17 mouse cellular contexts compared by ENCODE assay signal in the genomic region with DNA sequence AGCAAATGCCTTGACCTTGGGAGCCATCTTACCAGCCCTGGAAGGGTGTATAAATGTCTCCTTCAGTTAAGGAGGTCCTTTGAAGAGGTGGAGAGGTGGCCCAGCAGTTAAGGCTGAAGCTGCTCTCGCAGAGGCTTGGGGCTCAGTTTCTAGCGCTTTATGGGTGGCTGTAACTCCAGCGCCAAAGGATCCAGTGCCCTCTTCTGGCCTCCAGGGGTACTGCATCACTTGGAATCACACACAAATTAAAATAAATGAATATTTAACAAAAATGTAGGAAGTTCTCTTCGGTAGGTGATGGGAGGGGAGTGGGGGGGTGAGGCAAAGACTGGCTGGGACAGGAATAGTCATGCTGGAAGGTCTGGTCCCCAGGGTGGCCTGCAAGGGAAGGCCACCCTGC. TPM values are rescaled to one million over a fixed set of nuclear protein-coding genes. Genes with fewer than 3 reads are reported as not detected.
DNase-seq lines count a peak whose midpoint lies in the region; ATAC-seq and TF ChIP-seq lines count a peak whose summit lies in the region.
"Had no signal": no experiment of that assay in that cellular context is flagged by ENCODE, and none has a peak within 500 bp of the region (broad histone marks: within the 10 kb centered on the region; RNA-seq: fewer than 3 reads in every experiment).

No protein-coding gene starts in this region.

- no peaks in the 10 kb centered on the region for H3K27me3 ChIP-seq in forebrain, postnatal 0 days (ENCODE audit: insufficient read depth, low read length)
- no peaks in the 10 kb centered on the region for H3K27me3 ChIP-seq in forebrain, embryonic 12.5 days
- no peaks in the 10 kb centered on the region for H3K27me3 ChIP-seq in liver, adult 2 months (ENCODE audit: control insufficient read depth, insufficient read depth, low read length)
- H3K27me3 ChIP-seq in liver, embryonic 12.5 days (replicated peaks) = no peaks in the 10 kb centered on the region
- H3K27me3 ChIP-seq: embryonic facial prominence, embryonic 13.5 days; lung, embryonic 15.5 days had no signal

- peaks cover 58% of the 10 kb centered on the region for H3K36me3 ChIP-seq in forebrain, postnatal 0 days (ENCODE audit: insufficient read depth)
- peaks cover 61% of the 10 kb centered on the region for H3K36me3 ChIP-seq in forebrain, embryonic 12.5 days (replicated peaks)
- H3K36me3 ChIP-seq in liver, adult 2 months (ENCODE audit: control insufficient read depth, insufficient read depth, low read length) = peaks cover 8% of the 10 kb centered on the region
- H3K36me3 ChIP-seq in liver, embryonic 12.5 days = peaks cover 62% of the 10 kb centered on the region

- no peak overlapping the region for H3K4me2 ChIP-seq in forebrain, postnatal 0 days (ENCODE audit: low read depth)
- H3K4me2 ChIP-seq in forebrain, embryonic 12.5 days = no peak overlapping the region
- no peak overlapping the region for H3K4me2 ChIP-seq in liver, embryonic 12.5 days
- H3K4me2 ChIP-seq: embryonic facial prominence, embryonic 13.5 days; lung, embryonic 15.5 days had no signal

- WGBS in forebrain, postnatal 0 days = 84% methylated on average over 4 of the region's 4 CpGs
- 84% methylated on average over 4 of the region's 4 CpGs for WGBS in forebrain, embryonic 12.5 days
- WGBS in liver, adult 2 months = 80% methylated on average over 4 of the region's 4 CpGs
- WGBS in liver, embryonic 12.5 days (ENCODE audit: insufficient replicate concordance) = 74% methylated on average over 4 of the region's 4 CpGs

- H3K79me2 ChIP-seq in liver, adult 2 months (ENCODE audit: control insufficient read depth, insufficient read depth, low read length) = peaks cover 9% of the 10 kb centered on the region; the same call in 1 of the 2 replicates

- H3K4me3 ChIP-seq in forebrain, postnatal 0 days (ENCODE audit: low read depth, low read length) = no peak overlapping the region
- no peak overlapping the region for H3K4me3 ChIP-seq in forebrain, embryonic 12.5 days (replicated peaks)
- H3K4me3 ChIP-seq in liver, adult 2 months (ENCODE audit: insufficient read depth, low read depth, low read length) = no peak overlapping the region
- no peak overlapping the region for H3K4me3 ChIP-seq in liver, embryonic 12.5 days
- H3K4me3 ChIP-seq: embryonic facial prominence, embryonic 13.5 days; forebrain, embryonic 10.5 days; lung, embryonic 15.5 days had no signal

- no peak for DNase-seq in forebrain, postnatal 0 days
- no peak for DNase-seq in liver, adult 2 months (ENCODE audit: extremely low read depth, low read depth, low spot score)
- DNase-seq in ES-CJ7 (ENCODE audit: low read depth, low spot score) = peak; percentile 48
- peak; percentile 35 for DNase-seq in naive thymus-derived CD4-positive, alpha-beta T cell, adult 2 months (ENCODE audit: low read depth)
- no peak for DNase-seq in c-Kit-positive CD71-positive TER-119-positive erythroid progenitor cells, embryonic 14.5 days (ENCODE audit: low spot score)
- no peak for DNase-seq in urinary bladder, adult 18-20 months (ENCODE audit: low spot score in 2 of 2)
- DNase-seq: heart, adult 11 months had no signal

- peak; percentile 51 for TF ChIP-seq CTCF in forebrain, postnatal 0 days (IDR thresholded peaks at IDR 0.05; ENCODE audit: low read depth)
- TF ChIP-seq CTCF in liver, adult 2 months (IDR thresholded peaks at IDR 0.05; ENCODE audit: low read depth, low read length) = peak; percentile 55

- no peak for TF ChIP-seq POLR2A in liver, adult 2 months (IDR thresholded peaks at IDR 0.05; ENCODE audit: extremely low read depth, insufficient read depth, low read length)

- H3K4me1 ChIP-seq in forebrain, postnatal 0 days (ENCODE audit: insufficient read depth) = no peaks in the 10 kb centered on the region
- H3K4me1 ChIP-seq in forebrain, embryonic 12.5 days = no peaks in the 10 kb centered on the region
- H3K4me1 ChIP-seq in liver, adult 2 months (ENCODE audit: control insufficient read depth, insufficient read depth, low read length) = peaks cover 14% of the 10 kb centered on the region
- peaks cover 10% of the 10 kb centered on the region; the same call in 1 of the 2 replicates for H3K4me1 ChIP-seq in liver, embryonic 12.5 days
- H3K4me1 ChIP-seq: embryonic facial prominence, embryonic 13.5 days; forebrain, embryonic 10.5 days; lung, embryonic 15.5 days had no signal

- H3K9ac ChIP-seq in forebrain, postnatal 0 days = no peak overlapping the region
- H3K9ac ChIP-seq in forebrain, embryonic 12.5 days = no peak overlapping the region
- H3K9ac ChIP-seq in liver, adult 2 months (ENCODE audit: low read depth, low read length) = no peak overlapping the region
- no peak overlapping the region for H3K9ac ChIP-seq in liver, embryonic 12.5 days
- H3K9ac ChIP-seq: embryonic facial prominence, embryonic 13.5 days; lung, embryonic 15.5 days had no signal

- no peak overlapping the region for H3K27ac ChIP-seq in forebrain, postnatal 0 days (ENCODE audit: low read depth, low read length)
- H3K27ac ChIP-seq in forebrain, embryonic 12.5 days = no peak overlapping the region
- H3K27ac ChIP-seq in liver, adult 2 months (replicated peaks; ENCODE audit: insufficient read depth, low read depth, low read length) = no peak overlapping the region
- no peak overlapping the region for H3K27ac ChIP-seq in liver, embryonic 12.5 days
- H3K27ac ChIP-seq: embryonic facial prominence, embryonic 13.5 days; forebrain, embryonic 10.5 days; lung, embryonic 15.5 days had no signal

- no peaks in the 10 kb centered on the region for H3K9me3 ChIP-seq in forebrain, postnatal 0 days (ENCODE audit: low read length)
- 0 out of 2 replicates have a peak, but pooled peaks cover 2% of the 10 kb centered on the region for H3K9me3 ChIP-seq in forebrain, embryonic 12.5 days
- peaks cover 4% of the 10 kb centered on the region; the same call in 1 of the 2 replicates for H3K9me3 ChIP-seq in liver, embryonic 12.5 days (replicated peaks)
- H3K9me3 ChIP-seq: lung, embryonic 15.5 days had no signal

- ATAC-seq in forebrain, postnatal 0 days = no peak
- ATAC-seq in forebrain, embryonic 12.5 days (ENCODE audit: low FRiP score) = no peak
- ATAC-seq in liver, embryonic 12.5 days = no peak
- ATAC-seq: hindbrain, embryonic 16.5 days had no signal

RNA-seq across cellular contexts. Expression of a gene that starts 15.6 kb away (rescaled TPM):
- total RNA-seq in forebrain, postnatal 0 days (2014; rRNA removed) = 91.9 and 120 TPM in 2 replicates
- polyA plus RNA-seq in forebrain, postnatal 0 days (2015; fragmentation: Nextera tagmentation; extraction: Ambion mirVana) = 69.9 and 75.4 TPM in 2 replicates
- 86.6 and 89.0 TPM in 2 replicates for polyA plus RNA-seq in forebrain, embryonic 12.5 days (2016; fragmentation: Nextera tagmentation; extraction: Ambion mirVana)
- total RNA-seq in liver, adult 2 months (2014; rRNA removed) = 25.3 and 29.7 TPM in 2 replicates
- polyA plus RNA-seq in liver, adult 2 months (2012; rRNA removed) = 140 and 154 TPM in 2 replicates
- 85.4 and 91.9 TPM in 2 replicates for polyA plus RNA-seq in liver, embryonic 12.5 days (2016; fragmentation: Nextera tagmentation; extraction: Ambion mirVana)

RNA-seq across cellular contexts. Expression of a gene that starts 19.5 kb away (rescaled TPM):
- total RNA-seq in forebrain, postnatal 0 days (2014; rRNA removed) = 21.0 and 26.7 TPM in 2 replicates
- polyA plus RNA-seq in forebrain, postnatal 0 days (2015; fragmentation: Nextera tagmentation; extraction: Ambion mirVana) = 5.9 and 7.6 TPM in 2 replicates
- 12.0 and 14.2 TPM in 2 replicates for polyA plus RNA-seq in forebrain, embryonic 12.5 days (2016; fragmentation: Nextera tagmentation; extraction: Ambion mirVana)
- 9.1 and 16.0 TPM in 2 replicates for total RNA-seq in liver, adult 2 months (2014; rRNA removed)
- 26.8 and 32.3 TPM in 2 replicates for polyA plus RNA-seq in liver, adult 2 months (2012; rRNA removed)
- 7.1 and 8.2 TPM in 2 replicates for polyA plus RNA-seq in liver, embryonic 12.5 days (2016; fragmentation: Nextera tagmentation; extraction: Ambion mirVana)

RNA-seq across cellular contexts. Expression of a gene that starts 25.3 kb away (rescaled TPM):
- 196 and 203 TPM in 2 replicates for total RNA-seq in forebrain, postnatal 0 days (2014; rRNA removed)
- 144 and 159 TPM in 2 replicates for polyA plus RNA-seq in forebrain, postnatal 0 days (2015; fragmentation: Nextera tagmentation; extraction: Ambion mirVana)
- polyA plus RNA-seq in forebrain, embryonic 12.5 days (2016; fragmentation: Nextera tagmentation; extraction: Ambion mirVana) = 51.8 and 52.4 TPM in 2 replicates
- total RNA-seq in liver, adult 2 months (2014; rRNA removed) = 3.2 and 3.3 TPM in 2 replicates
- polyA plus RNA-seq in liver, adult 2 months (2012; rRNA removed) = 12.5 and 14.5 TPM in 2 replicates
- 6.4 TPM in 2 replicates for polyA plus RNA-seq in liver, embryonic 12.5 days (2016; fragmentation: Nextera tagmentation; extraction: Ambion mirVana)

RNA-seq across cellular contexts. Expression of a gene that starts 34.8 kb away (rescaled TPM):
- total RNA-seq in forebrain, postnatal 0 days (2014; rRNA removed) = not detected in 2 replicates
- 0.50 TPM in 1 of 2 replicates, not detected in the other for polyA plus RNA-seq in forebrain, postnatal 0 days (2015; fragmentation: Nextera tagmentation; extraction: Ambion mirVana)
- 0.70 and 0.91 TPM in 2 replicates for polyA plus RNA-seq in forebrain, embryonic 12.5 days (2016; fragmentation: Nextera tagmentation; extraction: Ambion mirVana)
- total RNA-seq in liver, adult 2 months (2014; rRNA removed) = 0.27 and 0.28 TPM in 2 replicates
- polyA plus RNA-seq in liver, adult 2 months (2012; rRNA removed) = not detected in 2 replicates
- not detected in 2 replicates for polyA plus RNA-seq in liver, embryonic 12.5 days (2016; fragmentation: Nextera tagmentation; extraction: Ambion mirVana)
- total RNA-seq: heart, postnatal 10 days; layer of hippocampus, postnatal 10 days; left cerebral cortex, postnatal 36 days; megakaryocyte-erythroid progenitor cell, adult 5-6 weeks had no signal
- polyA plus RNA-seq: hindbrain, embryonic 16.5 days; lung, embryonic 15.5 days had no signal

RNA-seq across cellular contexts. Expression of a gene that starts 45.3 kb away (rescaled TPM):
- total RNA-seq in forebrain, postnatal 0 days (2014; rRNA removed) = 3.1 and 4.7 TPM in 2 replicates
- polyA plus RNA-seq in forebrain, postnatal 0 days (2015; fragmentation: Nextera tagmentation; extraction: Ambion mirVana) = 0.11 and 0.23 TPM in 2 replicates
- polyA plus RNA-seq in forebrain, embryonic 12.5 days (2016; fragmentation: Nextera tagmentation; extraction: Ambion mirVana) = 0.36 and 0.38 TPM in 2 replicates
- 3.1 and 4.6 TPM in 2 replicates for total RNA-seq in liver, adult 2 months (2014; rRNA removed)
- polyA plus RNA-seq in liver, adult 2 months (2012; rRNA removed) = 6.7 and 7.3 TPM in 2 replicates
- polyA plus RNA-seq in liver, embryonic 12.5 days (2016; fragmentation: Nextera tagmentation; extraction: Ambion mirVana) = 0.20 TPM in 2 replicates

Comparison
In these comparisons a context has a peak if more than half of its experiments do, and no peak if none do; other contexts are left out.
1. DNase-seq: peak in ES-CJ7 (single experiment) and naive thymus-derived CD4-positive, alpha-beta T cell, adult 2 months (single experiment); none in forebrain, postnatal 0 days (single experiment), liver, adult 2 months (single experiment), c-Kit-positive CD71-positive TER-119-positive erythroid progenitor cells, embryonic 14.5 days (single experiment) and urinary bladder, adult 18-20 months (0 of 2).